Mouse (Mus musculus): ENCODE data around the gene Eid2.

DNA sequence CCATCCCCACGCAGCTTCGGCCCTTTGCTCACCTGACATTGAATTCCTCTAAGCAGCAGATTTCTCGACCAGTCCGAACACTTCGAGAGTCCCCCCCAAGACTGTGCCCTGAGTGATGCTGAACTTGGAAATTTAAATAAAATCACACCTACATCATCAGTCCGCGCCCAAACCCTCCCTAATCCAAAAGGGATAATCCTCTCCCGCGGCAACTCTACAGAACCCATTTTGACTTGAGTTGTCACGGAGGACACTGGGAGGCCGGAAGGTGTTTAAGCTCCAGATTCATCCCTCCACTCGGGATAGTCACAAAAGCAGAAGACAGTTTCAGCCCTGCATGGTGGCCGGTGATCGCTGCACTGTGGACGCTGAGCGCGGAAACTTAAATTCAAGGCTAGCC, 15.7 kb upstream of the Eid2 start:
- TF ChIP-seq POLR2A (IDR thresholded peaks at IDR 0.05; ENCODE audit: control insufficient read depth, low read depth, low read length): no peak
- no peak for TF ChIP-seq CTCF (IDR thresholded peaks at IDR 0.05; ENCODE audit: control insufficient read depth, insufficient read depth, insufficient replicate concordance, low read depth, low read length)
